Comparison of ENCODE assay signal across 8 mouse cellular contexts in genomic region chr11:87986141-87986741, GRCm38 (mm10). TPM values are rescaled to one million over a fixed set of nuclear protein-coding genes. Genes with fewer than 3 reads are reported as not detected.
A peak's percentile ranks its signal among the peaks of the same experiment; 100 is the strongest.
DNase-seq lines count a peak whose midpoint lies in the region; ATAC-seq and TF ChIP-seq lines count a peak whose summit lies in the region.

No protein-coding gene starts in this region.

- H3K36me3 ChIP-seq in limb, embryonic 14.5 days (ENCODE audit: control insufficient read depth, insufficient read depth, low read length): peaks cover 27% of the 10 kb centered on the region
- H3K36me3 ChIP-seq in midbrain, embryonic 13.5 days: peaks cover 27% of the 10 kb centered on the region
- peaks cover 25% of the 10 kb centered on the region for H3K36me3 ChIP-seq in stomach, embryonic 14.5 days (ENCODE audit: control insufficient read depth, insufficient read depth, low read length)

- no peaks in the 10 kb centered on the region for H3K27me3 ChIP-seq in limb, embryonic 14.5 days (ENCODE audit: control insufficient read depth, insufficient read depth, low read length)
- no peaks in the 10 kb centered on the region for H3K27me3 ChIP-seq in midbrain, embryonic 13.5 days
- H3K27me3 ChIP-seq in stomach, embryonic 14.5 days (ENCODE audit: control insufficient read depth, insufficient read depth, low read length): no peaks in the 10 kb centered on the region

- DNase-seq in layer of hippocampus, adult 11-12 months (ENCODE audit: low spot score): peak; percentile 44
- DNase-seq in layer of hippocampus, postnatal 36 days: no peak
- peak; percentile 56 to 57 for DNase-seq in gastrocnemius, postnatal 36 days
- DNase-seq in induced T-regulatory cell, adult 2 months (ENCODE audit: low read depth): peak; percentile 76
- DNase-seq in limb, embryonic 14.5 days (ENCODE audit: low spot score): peak; percentile 36

- H3K4me2 ChIP-seq in limb, embryonic 14.5 days (replicated peaks; ENCODE audit: low read depth, low read length, severe bottlenecking): peak overlapping the region; percentile 88
- H3K4me2 ChIP-seq in midbrain, embryonic 13.5 days (replicated peaks): peak overlapping the region; percentile 93
- H3K4me2 ChIP-seq in stomach, embryonic 14.5 days (replicated peaks; ENCODE audit: low read depth, low read length): peak overlapping the region; percentile 91

- H3K9me3 ChIP-seq in limb, embryonic 14.5 days (ENCODE audit: control insufficient read depth, low read length): no peaks in the 10 kb centered on the region
- H3K9me3 ChIP-seq in midbrain, embryonic 13.5 days: no peaks in the 10 kb centered on the region
- no peaks in the 10 kb centered on the region for H3K9me3 ChIP-seq in stomach, embryonic 14.5 days (ENCODE audit: control insufficient read depth, low read depth, low read length)

- H3K4me3 ChIP-seq in limb, embryonic 14.5 days (replicated peaks; ENCODE audit: low read length): peak overlapping the region; percentile 99
- peak overlapping the region; percentile 91 for H3K4me3 ChIP-seq in midbrain, embryonic 13.5 days (replicated peaks)
- H3K4me3 ChIP-seq in stomach, embryonic 14.5 days (ENCODE audit: low read depth, low read length): peak overlapping the region; percentile 99

- peak overlapping the region; percentile 92 for H3K9ac ChIP-seq in limb, embryonic 14.5 days (ENCODE audit: low read depth, low read length, severe bottlenecking)
- H3K9ac ChIP-seq in midbrain, embryonic 13.5 days (replicated peaks): peak overlapping the region; percentile 96
- peak overlapping the region; percentile 96 for H3K9ac ChIP-seq in stomach, embryonic 14.5 days (replicated peaks; ENCODE audit: low read depth, low read length)

- intact Hi-C loops in gastrocnemius, postnatal 36 days (cut with DNase I): loop anchor here (2.0 kb wide), 1 partner anchor 61 kb away; the partner anchor contains the start of gene Srsf1

- TF ChIP-seq POLR2A in limb, embryonic 14.5 days (IDR thresholded peaks at IDR 0.05; ENCODE audit: borderline replicate concordance, extremely low read depth, insufficient read depth, insufficient read length): no peak

- 3% methylated on average over 13 of the region's 13 CpGs for WGBS in limb, embryonic 14.5 days
- WGBS in midbrain, embryonic 13.5 days: 1% methylated on average over 13 of the region's 13 CpGs
- WGBS in stomach, embryonic 14.5 days: 3% methylated on average over 13 of the region's 13 CpGs

- ATAC-seq in common myeloid progenitor, adult 5-6 weeks (replicated peaks; ENCODE audit: low read depth, poor library complexity, severe bottlenecking): peak; percentile 33; the same call in 1 of the 2 replicates
- ATAC-seq in limb, embryonic 14.5 days (ENCODE audit: low FRiP score, low read depth): no peak
- ATAC-seq in midbrain, embryonic 13.5 days: no peak; the same call in 1 of the 2 replicates
- peak; percentile 33; the same call in 1 of the 2 replicates for ATAC-seq in stomach, embryonic 14.5 days (ENCODE audit: insufficient number of reproducible peaks, insufficient read depth, low FRiP score, low read depth)

- peaks cover 22% of the 10 kb centered on the region for H3K4me1 ChIP-seq in limb, embryonic 14.5 days (ENCODE audit: control insufficient read depth, insufficient read depth, low read length)
- peaks cover 51% of the 10 kb centered on the region for H3K4me1 ChIP-seq in midbrain, embryonic 13.5 days (replicated peaks)
- H3K4me1 ChIP-seq in stomach, embryonic 14.5 days (ENCODE audit: control insufficient read depth, insufficient read depth, low read length): peaks cover 14% of the 10 kb centered on the region

- peak overlapping the region; percentile 86 for H3K27ac ChIP-seq in limb, embryonic 14.5 days (replicated peaks; ENCODE audit: low read depth, low read length)
- H3K27ac ChIP-seq in midbrain, embryonic 13.5 days: peak overlapping the region; percentile 98
- H3K27ac ChIP-seq in stomach, embryonic 14.5 days (ENCODE audit: low read length): peak overlapping the region; percentile 94; the same call in 1 of the 2 replicates

RNA-seq across cellular contexts. Expression of gene Dynll2, which starts 1.1 kb away (rescaled TPM):
- 100 to 1,000 TPM; 446 to 473 TPM for total RNA-seq in layer of hippocampus, postnatal 36 days (2021)
- total RNA-seq in common myeloid progenitor, adult 5-6 weeks (2017): 20.2 and 24.9 TPM in 2 replicates
- 100 to 1,000 TPM; 157 to 161 TPM for total RNA-seq in gastrocnemius, postnatal 36 days (2021)
- 71.7 and 84.3 TPM in 2 replicates for polyA plus RNA-seq in limb, embryonic 14.5 days (2012; rRNA removed)
- 12.8 and 13.7 TPM in 2 replicates for polyA plus RNA-seq in limb, embryonic 14.5 days (2014; fragmentation: Nextera tagmentation; extraction: Ambion mirVana)
- polyA plus RNA-seq in midbrain, embryonic 13.5 days (2015; fragmentation: Nextera tagmentation; extraction: Ambion mirVana): 43.3 and 52.5 TPM in 2 replicates
- 14.2 and 16.7 TPM in 2 replicates for polyA plus RNA-seq in stomach, embryonic 14.5 days (2014; fragmentation: Nextera tagmentation; extraction: Ambion mirVana)

Comparison
In these comparisons a context has a peak if more than half of its experiments do, and no peak if none do; other contexts are left out.
1. DNase-seq: peak in layer of hippocampus, adult 11-12 months (single experiment), gastrocnemius, postnatal 36 days (2 of 2), induced T-regulatory cell, adult 2 months (single experiment) and limb, embryonic 14.5 days (single experiment); none in layer of hippocampus, postnatal 36 days (0 of 2).
2. ATAC-seq: peak in common myeloid progenitor, adult 5-6 weeks (single experiment) and stomach, embryonic 14.5 days (single experiment); none in limb, embryonic 14.5 days (single experiment) and midbrain, embryonic 13.5 days (single experiment).
3. Peak in every context shown above with its lines, with median percentiles within 50 percentile points of each other: H3K27ac ChIP-seq, H3K4me2 ChIP-seq, H3K4me3 ChIP-seq and H3K9ac ChIP-seq.